Mouse (Mus musculus): Measurements from ENCODE around the gene Postn. TPM values are rescaled to one million over a fixed set of nuclear protein-coding genes. Genes with fewer than 3 reads are reported as not detected.

The Postn gene
- total RNA-seq, 2 experiments from 2014 or later, result 455 to 513 TPM

- DNase-seq, result no peak
- intact Hi-C loops (cut with DNase I), result no loop called here
Measured at GRCm38 (mm10) chr3:54414386-54414785, 53.5 kb downstream of the Postn start.

- DNase-seq, result no peak
- intact Hi-C loops (cut with DNase I), result no loop called here
Measured at GRCm38 (mm10) chr3:54417833-54418386, 57.0 kb downstream of the Postn start.

GRCm38 (mm10) chr3:54420189-54420928, 59.5 kb downstream of the Postn start:
- DNase-seq, result no peak
- intact Hi-C loops (cut with DNase I), result no loop called here

GRCm38 (mm10) chr3:54420983-54421382, 60.1 kb downstream of the Postn start:
- intact Hi-C loops (cut with DNase I), result no loop called here
- DNase-seq, result no peak

GRCm38 (mm10) chr3:54421666-54422065, 60.8 kb downstream of the Postn start:
- intact Hi-C loops (cut with DNase I), result no loop called here
- DNase-seq, result no peak

- intact Hi-C loops (cut with DNase I), result no loop called here
- no peak for DNase-seq
Measured at GRCm38 (mm10) chr3:54424146-54424545, 63.2 kb downstream of the Postn start.

GRCm38 (mm10) chr3:54431663-54432062, 70.8 kb downstream of the Postn start:
- intact Hi-C loops (cut with DNase I), result no loop called here
- peak in 1 of 2 experiments; percentile 25 for DNase-seq

GRCm38 (mm10) chr3:54432167-54432566, 71.3 kb downstream of the Postn start:
- no peak for DNase-seq
- intact Hi-C loops (cut with DNase I), result no loop called here

- intact Hi-C loops (cut with DNase I), result no loop called here
- DNase-seq, result peak in 1 of 2 experiments; percentile 29
Measured at GRCm38 (mm10) chr3:54432605-54433004, 71.7 kb downstream of the Postn start.

GRCm38 (mm10) chr3:54434571-54434970, 73.7 kb downstream of the Postn start:
- peak in 1 of 2 experiments; percentile 9 for DNase-seq
- intact Hi-C loops (cut with DNase I), result no loop called here

GRCm38 (mm10) chr3:54436373-54436964, 75.6 kb downstream of the Postn start:
- intact Hi-C loops (cut with DNase I), result loop anchor here (5.0 kb wide), 1 partner anchor 74 kb away; the partner anchor contains the start of gene Postn
- peak; percentile 45 to 46 for DNase-seq

Other genes starting within 250 kb of the Postn start
- under 1 TPM; 0.25 to 0.38 TPM for gene Trpc4, start 205.1 kb upstream of the Postn start, total RNA-seq (2021)